Mouse (Mus musculus): ENCODE data around the gene Adh5. TPM values are rescaled to one million over a fixed set of nuclear protein-coding genes. Genes with fewer than 3 reads are reported as not detected.
A peak's percentile ranks its signal among the peaks of the same experiment; 100 is the strongest.
"Not testable (repeated sequence)": the region's sequence is repeated elsewhere in the genome, so short reads cannot be mapped to it uniquely, and the experiment has no call there.

Adh5 gene
- total RNA-seq, 4 experiments from 2014 or later = 63.2 to 74.4 (median 69.9) TPM

- DNase-seq (ENCODE audit: low spot score in 2 of 2) = peak; percentile 38 to 57
These were observed 15.5 kb downstream of the Adh5 start for GRCm38 (mm10) chr3:138458441-138458840.

GRCm38 (mm10) chr3:138460260-138460659 lies 17.4 kb downstream of the Adh5 start:
- DNase-seq (ENCODE audit: low spot score in 2 of 2) = no peak

GRCm38 (mm10) chr3:138461832-138462231 lies 18.9 kb downstream of the Adh5 start:
- DNase-seq (ENCODE audit: low spot score in 2 of 2) = no peak

GRCm38 (mm10) chr3:138463137-138463536 lies 20.2 kb downstream of the Adh5 start:
- no peak for DNase-seq (ENCODE audit: low spot score in 2 of 2)

GRCm38 (mm10) chr3:138463807-138464206 lies 20.9 kb downstream of the Adh5 start:
- DNase-seq (ENCODE audit: low spot score in 2 of 2) = no peak

GRCm38 (mm10) chr3:138464573-138465147 lies 21.8 kb downstream of the Adh5 start:
- no peak for DNase-seq (ENCODE audit: low spot score in 2 of 2)

GRCm38 (mm10) chr3:138466656-138467055 lies 23.8 kb downstream of the Adh5 start:
- not testable (repeated sequence) for DNase-seq (ENCODE audit: low spot score in 2 of 2)

GRCm38 (mm10) chr3:138471066-138471465 lies 28.2 kb downstream of the Adh5 start:
- no peak for DNase-seq (ENCODE audit: low spot score in 2 of 2)

- no peak for DNase-seq (ENCODE audit: low spot score in 2 of 2)
These were observed 36.6 kb downstream of the Adh5 start for GRCm38 (mm10) chr3:138479489-138479888.

GRCm38 (mm10) chr3:138481526-138482284 lies 38.8 kb downstream of the Adh5 start:
- no peak for DNase-seq (ENCODE audit: low spot score in 2 of 2)

- DNase-seq (ENCODE audit: low spot score in 2 of 2) = no peak
These were observed 40.3 kb downstream of the Adh5 start for GRCm38 (mm10) chr3:138483240-138483639.

- DNase-seq (ENCODE audit: low spot score in 2 of 2) = no peak
These were observed 45.9 kb downstream of the Adh5 start for GRCm38 (mm10) chr3:138488584-138489326.

- DNase-seq (ENCODE audit: low spot score in 2 of 2) = peak; percentile 87 to 90
These were observed 46.6 kb downstream of the Adh5 start, which contains the start of gene Metap1 for GRCm38 (mm10) chr3:138489327-138490033. Metap1 (minus strand) TSS chr3:138489515.

- DNase-seq (ENCODE audit: low spot score in 2 of 2) = no peak
These were observed 47.1 kb downstream of the Adh5 start for GRCm38 (mm10) chr3:138490034-138490337.

- no peak for DNase-seq (ENCODE audit: low spot score in 2 of 2)
These were observed 50.8 kb downstream of the Adh5 start for GRCm38 (mm10) chr3:138493668-138494067.

GRCm38 (mm10) chr3:138494565-138494964 lies 51.7 kb downstream of the Adh5 start:
- DNase-seq (ENCODE audit: low spot score in 2 of 2) = no peak

- no peak for DNase-seq (ENCODE audit: low spot score in 2 of 2)
These were observed 52.6 kb downstream of the Adh5 start for GRCm38 (mm10) chr3:138495166-138496145.

- DNase-seq (ENCODE audit: low spot score in 2 of 2) = no peak
These were observed 55.8 kb downstream of the Adh5 start for GRCm38 (mm10) chr3:138498731-138499130.

GRCm38 (mm10) chr3:138499854-138500740 lies 57.2 kb downstream of the Adh5 start:
- no peak for DNase-seq (ENCODE audit: low spot score in 2 of 2)

- DNase-seq (ENCODE audit: low spot score in 2 of 2) = no peak
These were observed 60.9 kb downstream of the Adh5 start for GRCm38 (mm10) chr3:138503754-138504153.

Data from layer of hippocampus, adult 8-10 months (tissue).